ENCODE assay signal across 9 mouse cellular contexts in genomic region chr3:96560881-96561668, GRCm38 (mm10). TPM values are rescaled to one million over a fixed set of nuclear protein-coding genes. Genes with fewer than 3 reads are reported as not detected.
DNase-seq lines count a peak whose midpoint lies in the region; ATAC-seq and TF ChIP-seq lines count a peak whose summit lies in the region.
"Had no signal": no experiment of that assay in that cellular context is flagged by ENCODE, and none has a peak within 500 bp of the region (broad histone marks: within the 10 kb centered on the region; RNA-seq: fewer than 3 reads in every experiment).

No protein-coding gene starts in this region.

- TF ChIP-seq POLR2A in liver, adult 2 months (IDR thresholded peaks at IDR 0.05; ENCODE audit: extremely low read depth, insufficient read depth, low read length) = no peak

- H3K9ac ChIP-seq in liver, adult 2 months (ENCODE audit: low read depth, low read length) = peak overlapping the region; percentile 68
- no peak overlapping the region for H3K9ac ChIP-seq in forebrain, embryonic 13.5 days
- H3K9ac ChIP-seq in kidney, embryonic 16.5 days (replicated peaks; ENCODE audit: low read length) = peak overlapping the region; percentile 97
- peak overlapping the region; percentile 85; the same call in 1 of the 2 replicates for H3K9ac ChIP-seq in neural tube, embryonic 13.5 days

- H3K9me3 ChIP-seq in forebrain, embryonic 13.5 days (replicated peaks) = no peaks in the 10 kb centered on the region
- no peaks in the 10 kb centered on the region for H3K9me3 ChIP-seq in kidney, embryonic 16.5 days (ENCODE audit: low read length)
- H3K9me3 ChIP-seq in neural tube, embryonic 13.5 days = no peaks in the 10 kb centered on the region

- no peaks in the 10 kb centered on the region for H3K27me3 ChIP-seq in liver, adult 2 months (ENCODE audit: control insufficient read depth, insufficient read depth, low read length)
- H3K27me3 ChIP-seq in forebrain, embryonic 13.5 days = no peaks in the 10 kb centered on the region
- H3K27me3 ChIP-seq in kidney, embryonic 16.5 days (ENCODE audit: insufficient read depth, low read length) = no peaks in the 10 kb centered on the region
- no peaks in the 10 kb centered on the region for H3K27me3 ChIP-seq in neural tube, embryonic 13.5 days

- H3K4me1 ChIP-seq in liver, adult 2 months (ENCODE audit: control insufficient read depth, insufficient read depth, low read length) = peaks cover 16% of the 10 kb centered on the region
- peaks cover 45% of the 10 kb centered on the region for H3K4me1 ChIP-seq in forebrain, embryonic 13.5 days
- peaks cover 52% of the 10 kb centered on the region for H3K4me1 ChIP-seq in kidney, embryonic 16.5 days (ENCODE audit: insufficient read depth, low read length)
- H3K4me1 ChIP-seq in neural tube, embryonic 13.5 days (replicated peaks) = peaks cover 61% of the 10 kb centered on the region

- peaks cover 3% of the 10 kb centered on the region; the same call in 1 of the 2 replicates for H3K79me2 ChIP-seq in liver, adult 2 months (ENCODE audit: control insufficient read depth, insufficient read depth, low read length)

- H3K4me3 ChIP-seq in liver, adult 2 months (ENCODE audit: insufficient read depth, low read depth, low read length) = peak overlapping the region; percentile 68
- H3K4me3 ChIP-seq in forebrain, embryonic 13.5 days = peak overlapping the region; percentile 57
- H3K4me3 ChIP-seq in kidney, embryonic 16.5 days (ENCODE audit: low read length) = peak overlapping the region; percentile 93
- H3K4me3 ChIP-seq in neural tube, embryonic 13.5 days = peak overlapping the region; percentile 85

- no peak for ATAC-seq in forebrain, embryonic 13.5 days
- no peak for ATAC-seq in kidney, embryonic 16.5 days (ENCODE audit: low FRiP score, low TSS enrichment)
- no peak for ATAC-seq in neural tube, embryonic 13.5 days (ENCODE audit: low read depth)

- H3K27ac ChIP-seq in liver, adult 2 months (replicated peaks; ENCODE audit: insufficient read depth, low read depth, low read length) = peak overlapping the region; percentile 75
- 0 out of 2 replicates have a peak overlapping the region, but pooled peaks have one; percentile 10 for H3K27ac ChIP-seq in forebrain, embryonic 13.5 days
- peak overlapping the region; percentile 75 for H3K27ac ChIP-seq in kidney, embryonic 16.5 days (ENCODE audit: low read length)
- peak overlapping the region; percentile 59 for H3K27ac ChIP-seq in neural tube, embryonic 13.5 days (replicated peaks)

- no peak for TF ChIP-seq CTCF in liver, adult 2 months (IDR thresholded peaks at IDR 0.05; ENCODE audit: low read depth, low read length)

- H3K36me3 ChIP-seq in liver, adult 2 months (ENCODE audit: control insufficient read depth, insufficient read depth, low read length) = peaks cover 29% of the 10 kb centered on the region
- peaks cover 22% of the 10 kb centered on the region for H3K36me3 ChIP-seq in forebrain, embryonic 13.5 days (ENCODE audit: poor library complexity, severe bottlenecking)
- peaks cover 20% of the 10 kb centered on the region for H3K36me3 ChIP-seq in kidney, embryonic 16.5 days (ENCODE audit: insufficient read depth, low read length)
- peaks cover 21% of the 10 kb centered on the region for H3K36me3 ChIP-seq in neural tube, embryonic 13.5 days

- peak; percentile 21 for DNase-seq in liver, adult 2 months (ENCODE audit: extremely low read depth, low read depth, low spot score)
- DNase-seq in liver = no peak
- no peak for DNase-seq in cerebellum, postnatal 14 days
- no peak for DNase-seq in cerebellum, adult 8-10 months
- no peak for DNase-seq in right cerebral cortex, postnatal 25 days

- peak overlapping the region; percentile 81 for H3K4me2 ChIP-seq in forebrain, embryonic 13.5 days
- peak overlapping the region; percentile 73 for H3K4me2 ChIP-seq in kidney, embryonic 16.5 days (replicated peaks; ENCODE audit: low read depth, low read length)
- H3K4me2 ChIP-seq in neural tube, embryonic 13.5 days = peak overlapping the region; percentile 89

- WGBS in liver, adult 2 months = 65% methylated on average over 9 of the region's 9 CpGs
- 91% methylated on average over 9 of the region's 9 CpGs for WGBS in forebrain, embryonic 13.5 days
- whole genome bisulfite sequencing in kidney, embryonic 16.5 days = 66% methylated on average over 9 of the region's 9 CpGs
- WGBS in neural tube, embryonic 13.5 days = 74% methylated on average over 9 of the region's 9 CpGs

RNA-seq across cellular contexts. Expression of gene Txnip, which starts 3.3 kb away (rescaled TPM):
- 153 and 159 TPM in 2 replicates for total RNA-seq in liver, adult 2 months (2014; rRNA removed)
- 51.0 and 74.3 TPM in 2 replicates for polyA plus RNA-seq in liver, adult 2 months (2012; rRNA removed)
- 49.1 and 51.0 TPM in 2 replicates for polyA plus RNA-seq in forebrain, embryonic 13.5 days (2015; fragmentation: Nextera tagmentation; extraction: Ambion mirVana)
- 191 and 197 TPM in 2 replicates for polyA plus RNA-seq in kidney, embryonic 16.5 days (2015; fragmentation: Nextera tagmentation; extraction: Ambion mirVana)
- 74.7 and 78.0 TPM in 2 replicates for polyA plus RNA-seq in neural tube, embryonic 13.5 days (2015; fragmentation: Nextera tagmentation; extraction: Ambion mirVana)

RNA-seq across cellular contexts. Expression of gene Gm16253, which starts 15.7 kb away (rescaled TPM):
- not detected in 2 replicates for total RNA-seq in liver, adult 2 months (2014; rRNA removed)
- polyA plus RNA-seq in liver, adult 2 months (2012; rRNA removed) = not detected in 2 replicates
- 1.2 and 1.3 TPM in 2 replicates for polyA plus RNA-seq in forebrain, embryonic 13.5 days (2015; fragmentation: Nextera tagmentation; extraction: Ambion mirVana)
- polyA plus RNA-seq in kidney, embryonic 16.5 days (2015; fragmentation: Nextera tagmentation; extraction: Ambion mirVana) = 1.3 TPM in 2 replicates
- 1.2 and 1.8 TPM in 2 replicates for polyA plus RNA-seq in neural tube, embryonic 13.5 days (2015; fragmentation: Nextera tagmentation; extraction: Ambion mirVana)
- polyA plus RNA-seq: large intestine, adult 2 months had no signal

RNA-seq across cellular contexts. Expression of gene Polr3gl, which starts 32.9 kb away (rescaled TPM):
- 5.7 and 8.2 TPM in 2 replicates for total RNA-seq in liver, adult 2 months (2014; rRNA removed)
- 7.0 and 7.7 TPM in 2 replicates for polyA plus RNA-seq in liver, adult 2 months (2012; rRNA removed)
- 37.5 and 40.2 TPM in 2 replicates for polyA plus RNA-seq in forebrain, embryonic 13.5 days (2015; fragmentation: Nextera tagmentation; extraction: Ambion mirVana)
- 32.1 and 35.8 TPM in 2 replicates for polyA plus RNA-seq in kidney, embryonic 16.5 days (2015; fragmentation: Nextera tagmentation; extraction: Ambion mirVana)
- polyA plus RNA-seq in neural tube, embryonic 13.5 days (2015; fragmentation: Nextera tagmentation; extraction: Ambion mirVana) = 41.0 and 42.8 TPM in 2 replicates

RNA-seq across cellular contexts. Expression of gene Ankrd34a, which starts 35.4 kb away (rescaled TPM):
- total RNA-seq in liver, adult 2 months (2014; rRNA removed) = 0.07 TPM in 1 of 2 replicates, not detected in the other
- 0.05 and 0.07 TPM in 2 replicates for polyA plus RNA-seq in liver, adult 2 months (2012; rRNA removed)
- 6.6 and 6.7 TPM in 2 replicates for polyA plus RNA-seq in forebrain, embryonic 13.5 days (2015; fragmentation: Nextera tagmentation; extraction: Ambion mirVana)
- polyA plus RNA-seq in kidney, embryonic 16.5 days (2015; fragmentation: Nextera tagmentation; extraction: Ambion mirVana) = 2.2 and 2.3 TPM in 2 replicates
- 11.0 and 12.6 TPM in 2 replicates for polyA plus RNA-seq in neural tube, embryonic 13.5 days (2015; fragmentation: Nextera tagmentation; extraction: Ambion mirVana)

RNA-seq across cellular contexts. Expression of gene Hfe2, which starts 36.1 kb away (rescaled TPM):
- total RNA-seq in liver, adult 2 months (2014; rRNA removed) = 29.6 and 36.4 TPM in 2 replicates
- 93.8 and 98.4 TPM in 2 replicates for polyA plus RNA-seq in liver, adult 2 months (2012; rRNA removed)
- polyA plus RNA-seq in forebrain, embryonic 13.5 days (2015; fragmentation: Nextera tagmentation; extraction: Ambion mirVana) = 0.25 and 0.36 TPM in 2 replicates
- 0.37 and 0.69 TPM in 2 replicates for polyA plus RNA-seq in kidney, embryonic 16.5 days (2015; fragmentation: Nextera tagmentation; extraction: Ambion mirVana)
- polyA plus RNA-seq in neural tube, embryonic 13.5 days (2015; fragmentation: Nextera tagmentation; extraction: Ambion mirVana) = 1.0 and 1.4 TPM in 2 replicates

Comparison
In these comparisons a context has a peak if more than half of its experiments do, and no peak if none do; other contexts are left out.
1. H3K27ac ChIP-seq: peak in every context shown above with its lines; median percentile 75 in liver, adult 2 months; 75 in kidney, embryonic 16.5 days; 59 in neural tube, embryonic 13.5 days; 10 in forebrain, embryonic 13.5 days.